Mouse (Mus musculus) kidney, postnatal 0 days (tissue): ENCODE data around the gene Rnf126. TPM values are rescaled to one million over a fixed set of nuclear protein-coding genes. Genes with fewer than 3 reads are reported as not detected.

Experiments
- ATAC-seq: fragments of 200-750 bp; cut with Nextera tagmentation; replicated peaks from 2 replicates; pipeline ENCODE4 v1.8.0; 2017; ENCODE audit warnings: low read depth, moderate number of reproducible peaks, moderate TSS enrichment, moderate library complexity; ENCODE audit not compliant: low FRiP score
- DNase-seq: peaks from one replicate; pipeline ENCODE4 v3.0.0-alpha.2; 2016; ENCODE audit warnings: low spot score
- H3K27ac ChIP-seq: fragments of 300-500 bp; sonication (generic); 2 replicates; pipeline ENCODE4 v1.5.1; 2014; ENCODE audit warnings: mild to moderate bottlenecking
- H3K27me3 ChIP-seq: fragments of 300-500 bp; sonication (generic); 2 replicates; pipeline ENCODE4 v1.6.1; 2014; ENCODE audit warnings: low read length, mixed read lengths; ENCODE audit not compliant: insufficient read depth
- H3K36me3 ChIP-seq: fragments of 300-500 bp; sonication (generic); 2 replicates; pipeline ENCODE4 v1.6.1; 2014; ENCODE audit warnings: low read length, mixed read lengths; ENCODE audit not compliant: insufficient read depth
- H3K4me1 ChIP-seq: fragments of 300-500 bp; sonication (generic); replicated peaks from 2 replicates; pipeline ENCODE4 v1.6.1; 2014; ENCODE audit warnings: antibody characterized with exemption, low read length, mixed read lengths; ENCODE audit not compliant: insufficient read depth
- H3K4me2 ChIP-seq: fragments of 300-500 bp; sonication (generic); 2 replicates; pipeline ENCODE4 v1.6.1; 2014; ENCODE audit warnings: mild to moderate bottlenecking, low read length, moderate library complexity, mixed read lengths
- H3K4me3 ChIP-seq: fragments of 300-500 bp; sonication (generic); replicated peaks from 2 replicates; pipeline ENCODE4 v1.5.1; 2014; ENCODE audit warnings: low read depth, low read length
- H3K9ac ChIP-seq: fragments of 300-500 bp; sonication (generic); 2 replicates; pipeline ENCODE4 v1.6.1; 2014; ENCODE audit warnings: low read depth, low read length
- H3K9me3 ChIP-seq: fragments of 300-500 bp; sonication (generic); replicated peaks from 2 replicates; pipeline ENCODE4 v1.6.1; 2016; ENCODE audit warnings: low read length, inconsistent platforms, mixed read lengths
- CTCF ChIP-seq: IDR thresholded peaks from 2 replicates; pipeline ENCODE4 v1.5.1; 2016; ENCODE audit warnings: antibody characterized with exemption, low read depth, mild to moderate bottlenecking, moderate library complexity
- whole genome bisulfite sequencing: fragments of 180-500 bp; shearing (Covaris S2); extraction: QIAGEN DNeasy Blood & Tissue Kit; methylation state at CpG from one replicate; pipeline ENCODE4 v1.1.7; 2014; 5-methylcytosine and 5-hydroxymethylcytosine counted together
- polyA plus RNA-seq: library from polyadenylated mRNA; unstranded; fragments of >200 nt; fragmentation: Nextera tagmentation; extraction: Ambion mirVana; gene quantifications from 2 replicates; pipeline ENCODE4 v1.2.1, GENCODE M21; 2015

The Rnf126 gene
- polyA plus RNA-seq, 1 experiment from 2014 or later: 82.4 TPM

GRCm38 (mm10) chr10:79714996-79715395, 51.8 kb downstream of the Rnf126 start:
- H3K4me2 ChIP-seq: no peak overlapping the region
- DNase-seq (no peak), ATAC-seq (no peak)
- no peak overlapping the region for H3K27ac ChIP-seq
- H3K9me3 ChIP-seq: no peaks in the 10 kb centered on the region
- H3K4me3 ChIP-seq: no peak overlapping the region
- H3K27me3 ChIP-seq: peaks cover 27% of the 10 kb centered on the region
- no peak for TF ChIP-seq CTCF
- 57% methylated on average over 4 of the region's 4 CpGs for WGBS
- peaks cover 19% of the 10 kb centered on the region for H3K36me3 ChIP-seq
- no peak overlapping the region for H3K9ac ChIP-seq
- H3K4me1 ChIP-seq: peaks cover 15% of the 10 kb centered on the region; the same call in 1 of the 2 replicates

GRCm38 (mm10) chr10:79713163-79713562, 53.6 kb downstream of the Rnf126 start:
- 24% methylated on average over 1 of the region's 1 CpGs for WGBS
- Histone ChIP-seq H3K36me3 (peaks cover 29% of the 10 kb centered on the region), H3K4me2 (no peak overlapping the region), H3K27me3 (peaks cover 27% of the 10 kb centered on the region), H3K27ac (no peak overlapping the region), H3K4me1 (peaks cover 15% of the 10 kb centered on the region; the same call in 1 of the 2 replicates), H3K4me3 (no peak overlapping the region), H3K9ac (no peak overlapping the region), H3K9me3 (no peaks in the 10 kb centered on the region)
- no peak for DNase-seq
- TF ChIP-seq CTCF: no peak
- ATAC-seq: no peak

GRCm38 (mm10) chr10:79712499-79713126, 54.1 kb downstream of the Rnf126 start:
- WGBS: 12% methylated on average over 5 of the region's 6 CpGs

GRCm38 (mm10) chr10:79712029-79712428, 54.7 kb downstream of the Rnf126 start:
- H3K4me2 ChIP-seq: no peak overlapping the region
- WGBS: 76% methylated on average over 1 of the region's 1 CpGs
- H3K9me3 ChIP-seq: no peaks in the 10 kb centered on the region
- H3K4me3 ChIP-seq: no peak overlapping the region
- H3K27ac ChIP-seq: no peak overlapping the region
- TF ChIP-seq CTCF: peak; percentile 48; the same call in 1 of the 2 replicates
- peak; percentile 23 for ATAC-seq
- H3K4me1 ChIP-seq: peaks cover 10% of the 10 kb centered on the region; the same call in 1 of the 2 replicates
- peaks cover 29% of the 10 kb centered on the region for H3K36me3 ChIP-seq
- peaks cover 18% of the 10 kb centered on the region for H3K27me3 ChIP-seq
- peak; percentile 49 for DNase-seq
- no peak overlapping the region for H3K9ac ChIP-seq

More at GRCm38 (mm10) chr10:79712499-79713126, 54.1 kb downstream of the Rnf126 start:
- peaks cover 24% of the 10 kb centered on the region for H3K27me3 ChIP-seq
- peaks cover 29% of the 10 kb centered on the region for H3K36me3 ChIP-seq
- no peak overlapping the region for H3K4me2 ChIP-seq
- no peak overlapping the region for H3K4me3 ChIP-seq
- H3K9ac ChIP-seq: no peak overlapping the region
- H3K4me1 ChIP-seq: peaks cover 15% of the 10 kb centered on the region; the same call in 1 of the 2 replicates
- no peaks in the 10 kb centered on the region for H3K9me3 ChIP-seq
- peak; percentile 11 for ATAC-seq
- DNase-seq: peak; percentile 81
- TF ChIP-seq CTCF: peak; percentile 79
- H3K27ac ChIP-seq: no peak overlapping the region

GRCm38 (mm10) chr10:79709307-79709706, 57.4 kb downstream of the Rnf126 start:
- no peak for TF ChIP-seq CTCF
- H3K9me3 ChIP-seq: no peaks in the 10 kb centered on the region
- ATAC-seq: no peak
- 72% methylated on average over 7 of the region's 7 CpGs for WGBS
- no peak overlapping the region for H3K4me2 ChIP-seq
- no peak overlapping the region for H3K27ac ChIP-seq
- no peak overlapping the region for H3K9ac ChIP-seq
- DNase-seq: no peak
- peaks cover 32% of the 10 kb centered on the region for H3K36me3 ChIP-seq
- no peaks in the 10 kb centered on the region for H3K27me3 ChIP-seq
- peaks cover 13% of the 10 kb centered on the region for H3K4me1 ChIP-seq
- no peak overlapping the region for H3K4me3 ChIP-seq

GRCm38 (mm10) chr10:79708668-79709067, 58.1 kb downstream of the Rnf126 start:
- peaks cover 32% of the 10 kb centered on the region for H3K36me3 ChIP-seq
- no peaks in the 10 kb centered on the region for H3K9me3 ChIP-seq
- H3K4me2 ChIP-seq: no peak overlapping the region

More at GRCm38 (mm10) chr10:79708668-79709067, 58.1 kb downstream of the Rnf126 start:
- DNase-seq: no peak
- 85% methylated on average over 21 of the region's 21 CpGs for WGBS
- Histone ChIP-seq H3K27me3 (no peaks in the 10 kb centered on the region), H3K4me1 (peaks cover 13% of the 10 kb centered on the region), H3K27ac (no peak overlapping the region), H3K9ac (no peak overlapping the region), H3K4me3 (no peak overlapping the region)
- TF ChIP-seq CTCF: no peak
- no peak for ATAC-seq

Other genes starting within 250 kb of the Rnf126 start
- gene Plpp2, start 233.2 kb downstream of the Rnf126 start, polyA plus RNA-seq: 67.0 and 68.9 TPM in 2 replicates
- 27.4 and 29.4 TPM in 2 replicates for gene Mier2, start 211.8 kb downstream of the Rnf126 start, polyA plus RNA-seq
- not detected in 2 replicates for gene Theg, start 179.6 kb downstream of the Rnf126 start, polyA plus RNA-seq
- 0.03 TPM in 1 of 2 replicates, not detected in the other for gene C2cd4c, start 152.9 kb downstream of the Rnf126 start, polyA plus RNA-seq
- gene Shc2, start 129.0 kb downstream of the Rnf126 start, polyA plus RNA-seq: 5.4 TPM in 2 replicates
- not detected in 2 replicates for gene Odf3l2, start 121.2 kb downstream of the Rnf126 start, polyA plus RNA-seq
- 1.5 TPM in 2 replicates for gene Madcam1, start 102.4 kb downstream of the Rnf126 start, polyA plus RNA-seq
- 82.5 and 84.9 TPM in 2 replicates for gene Tpgs1, start 97.6 kb downstream of the Rnf126 start, polyA plus RNA-seq
- 68.1 and 75.7 TPM in 2 replicates for gene Cdc34, start 84.8 kb downstream of the Rnf126 start, polyA plus RNA-seq
- 0.34 and 0.50 TPM in 2 replicates for gene Gzmm, start 77.9 kb downstream of the Rnf126 start, polyA plus RNA-seq
- 1,067 and 1,079 TPM in 2 replicates for gene Bsg, start 62.5 kb downstream of the Rnf126 start, polyA plus RNA-seq
- gene Hcn2, start 50.3 kb downstream of the Rnf126 start, polyA plus RNA-seq: 0.17 and 0.28 TPM in 2 replicates
- 37.9 and 38.5 TPM in 2 replicates for gene Polrmt, start 20.4 kb downstream of the Rnf126 start, polyA plus RNA-seq
- gene Fgf22, start 11.9 kb downstream of the Rnf126 start, polyA plus RNA-seq: 0.11 and 0.36 TPM in 2 replicates
- 32.9 and 38.7 TPM in 2 replicates for gene Fstl3, start 10.3 kb upstream of the Rnf126 start, polyA plus RNA-seq
- gene Prss57, start 24.0 kb upstream of the Rnf126 start, polyA plus RNA-seq: 0.04 and 0.06 TPM in 2 replicates
- gene Palm, start 26.6 kb upstream of the Rnf126 start, polyA plus RNA-seq: 132 and 152 TPM in 2 replicates
- gene Misp, start 54.0 kb upstream of the Rnf126 start, polyA plus RNA-seq: 24.5 and 24.8 TPM in 2 replicates
- 220 and 238 TPM in 2 replicates for gene Ptbp1, start 87.5 kb upstream of the Rnf126 start, polyA plus RNA-seq
- gene Prtn3, start 107.5 kb upstream of the Rnf126 start, polyA plus RNA-seq: 6.5 and 7.9 TPM in 2 replicates
- gene Plppr3, start 107.7 kb upstream of the Rnf126 start, polyA plus RNA-seq: 37.0 and 41.5 TPM in 2 replicates
- gene Elane, start 119.3 kb upstream of the Rnf126 start, polyA plus RNA-seq: 0.14 TPM in 1 of 2 replicates, not detected in the other
- gene Cfd, start 123.9 kb upstream of the Rnf126 start, polyA plus RNA-seq: 0.13 TPM in 1 of 2 replicates, not detected in the other
- 44.9 and 49.0 TPM in 2 replicates for gene Med16, start 142.0 kb upstream of the Rnf126 start, polyA plus RNA-seq
- gene Gm26602, start 143.9 kb upstream of the Rnf126 start, polyA plus RNA-seq: 4.8 and 21.6 TPM in 2 replicates
- gene Kiss1r, start 150.0 kb upstream of the Rnf126 start, polyA plus RNA-seq: 1.6 and 1.8 TPM in 2 replicates
- gene R3hdm4, start 154.3 kb upstream of the Rnf126 start, polyA plus RNA-seq: 120 and 137 TPM in 2 replicates
- 4.1 and 4.5 TPM in 2 replicates for gene Arid3a, start 160.1 kb upstream of the Rnf126 start, polyA plus RNA-seq
- 78.9 and 81.9 TPM in 2 replicates for gene Wdr18, start 193.2 kb upstream of the Rnf126 start, polyA plus RNA-seq
- gene Grin3b, start 203.8 kb upstream of the Rnf126 start, polyA plus RNA-seq: 0.17 and 0.20 TPM in 2 replicates
- 23.7 and 26.6 TPM in 2 replicates for gene Tmem259, start 217.4 kb upstream of the Rnf126 start, polyA plus RNA-seq
- 221 and 261 TPM in 2 replicates for gene Cnn2, start 221.6 kb upstream of the Rnf126 start, polyA plus RNA-seq
- gene Abca7, start 229.5 kb upstream of the Rnf126 start, polyA plus RNA-seq: 2.4 and 2.6 TPM in 2 replicates
- 4.0 and 4.6 TPM in 2 replicates for gene Arhgap45, start 249.7 kb upstream of the Rnf126 start, polyA plus RNA-seq